Mouse (Mus musculus): ENCODE results near the gene Nectin2. TPM values are rescaled to one million over a fixed set of nuclear protein-coding genes. Genes with fewer than 3 reads are reported as not detected.
"Not testable (repeated sequence)": the region's sequence is repeated elsewhere in the genome, so short reads cannot be mapped to it uniquely, and the experiment has no call there.

The Nectin2 gene
- total RNA-seq, 2 experiments from 2014 or later: 5.0 to 5.1 TPM

DNA sequence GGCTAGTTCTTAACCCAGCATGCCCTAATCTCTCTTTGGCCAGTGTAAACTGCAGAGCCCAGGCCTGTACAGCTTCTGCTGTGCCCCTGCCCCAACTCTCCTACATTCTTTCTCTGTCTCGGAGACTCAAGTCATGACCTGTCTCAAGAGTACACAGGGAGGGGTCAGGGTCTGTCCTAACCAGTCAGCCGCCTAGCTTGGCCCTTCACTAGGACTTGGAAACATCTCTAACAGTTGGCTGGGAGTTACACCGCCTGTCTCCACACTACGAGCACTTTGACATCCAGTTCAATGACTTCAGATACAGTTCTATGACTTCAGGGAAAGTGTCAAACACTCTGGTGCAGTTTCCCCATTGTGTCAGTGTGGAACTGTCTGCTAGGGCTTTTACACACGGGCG, 58.8 kb downstream of the Nectin2 start:
- DNase-seq (ENCODE audit: low spot score in 2 of 2): no peak

DNA sequence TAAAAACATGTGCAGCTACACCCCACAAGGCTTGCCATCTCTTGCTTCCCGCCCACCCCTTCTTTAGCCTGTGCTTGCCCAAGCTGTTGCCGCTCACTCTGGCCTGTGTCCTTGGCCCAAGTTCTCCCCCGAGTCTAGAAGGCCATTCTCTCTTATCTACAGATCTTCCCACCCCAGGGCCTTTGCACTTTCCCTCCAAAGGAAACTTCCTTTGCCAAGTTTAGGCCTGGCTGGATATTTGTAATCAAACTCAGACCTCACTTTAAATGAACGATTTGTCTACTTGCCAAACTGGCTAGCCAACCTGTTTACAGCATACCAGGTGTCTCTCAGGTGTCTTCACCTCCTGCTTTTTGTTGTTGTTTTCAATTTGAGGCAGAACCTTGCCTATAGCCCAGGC, 59.4 kb downstream of the Nectin2 start:
- no peak for DNase-seq (ENCODE audit: low spot score in 2 of 2)

DNA sequence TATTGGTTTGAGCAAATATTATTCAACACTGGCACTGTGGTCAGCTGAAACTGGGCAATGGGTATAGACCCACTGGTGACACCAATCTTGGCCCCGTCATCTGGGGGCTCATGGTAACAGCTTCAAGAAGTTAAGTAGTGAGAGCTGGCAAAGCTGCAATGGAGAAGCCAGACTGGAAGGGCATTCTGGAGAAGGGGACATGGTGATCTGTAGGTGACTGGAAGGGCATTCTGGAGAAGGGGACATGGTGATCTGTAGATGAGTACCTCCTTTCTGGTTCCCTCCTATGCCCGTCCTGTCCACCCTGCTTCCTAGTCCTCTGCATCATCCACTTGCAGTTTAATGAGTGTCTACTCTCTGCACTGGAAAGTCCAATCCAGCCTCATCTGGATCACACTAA, 61.7 kb downstream of the Nectin2 start:
- DNase-seq (ENCODE audit: low spot score in 2 of 2): no peak

DNA sequence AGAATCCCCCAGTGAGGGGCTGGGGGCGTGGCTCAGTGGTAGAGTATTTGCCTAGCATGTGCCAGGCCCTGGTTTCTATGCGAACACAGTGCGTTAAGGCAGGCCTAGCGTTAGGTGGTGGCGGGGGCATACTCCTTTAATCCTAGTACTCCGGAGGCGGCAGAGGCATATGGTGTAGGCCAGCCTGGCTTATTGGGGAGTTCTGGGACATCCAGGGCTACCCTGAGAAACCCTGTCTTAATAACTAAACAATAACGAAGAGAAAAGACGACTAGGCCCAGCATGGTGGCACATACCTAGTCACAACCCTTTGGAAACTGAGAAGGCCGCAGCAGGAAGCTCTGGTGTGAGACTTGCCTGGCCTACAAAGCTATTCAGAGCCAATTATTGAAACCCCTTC, 62.2 kb downstream of the Nectin2 start:
- DNase-seq (ENCODE audit: low spot score in 2 of 2): no peak

DNA sequence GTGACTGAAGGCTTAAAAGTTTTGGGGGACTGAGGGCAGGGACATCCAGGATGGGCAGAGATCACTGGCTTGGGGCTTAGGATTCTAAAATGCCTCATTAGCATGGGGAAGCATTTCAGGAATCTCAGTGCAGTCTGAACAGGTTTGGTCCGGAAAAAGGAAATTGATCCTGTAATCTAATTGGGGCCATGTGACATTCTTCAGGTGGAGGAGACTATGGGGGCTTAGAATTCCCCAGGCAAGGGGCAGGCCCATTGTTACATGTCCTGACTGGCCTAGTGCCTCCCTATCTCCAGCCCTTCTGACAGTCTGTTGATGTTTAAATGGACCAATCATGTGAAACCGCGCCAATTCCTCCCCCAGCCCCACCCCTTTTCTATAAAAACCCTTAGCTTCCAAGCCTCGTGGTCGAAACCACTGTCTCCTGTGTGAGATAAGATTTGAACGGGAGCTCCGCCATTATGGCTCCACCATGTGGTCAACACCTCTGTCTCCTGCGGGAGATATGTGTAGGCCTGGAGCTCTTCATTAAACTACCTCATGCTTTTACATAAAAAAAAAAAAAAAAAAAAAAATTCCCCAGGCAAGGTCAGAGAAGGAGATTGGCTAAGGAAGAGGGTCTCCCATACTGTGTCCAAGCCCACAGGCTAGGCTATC, 63.2 kb downstream of the Nectin2 start:
- not testable (repeated sequence) for DNase-seq (ENCODE audit: low spot score in 2 of 2)

DNA sequence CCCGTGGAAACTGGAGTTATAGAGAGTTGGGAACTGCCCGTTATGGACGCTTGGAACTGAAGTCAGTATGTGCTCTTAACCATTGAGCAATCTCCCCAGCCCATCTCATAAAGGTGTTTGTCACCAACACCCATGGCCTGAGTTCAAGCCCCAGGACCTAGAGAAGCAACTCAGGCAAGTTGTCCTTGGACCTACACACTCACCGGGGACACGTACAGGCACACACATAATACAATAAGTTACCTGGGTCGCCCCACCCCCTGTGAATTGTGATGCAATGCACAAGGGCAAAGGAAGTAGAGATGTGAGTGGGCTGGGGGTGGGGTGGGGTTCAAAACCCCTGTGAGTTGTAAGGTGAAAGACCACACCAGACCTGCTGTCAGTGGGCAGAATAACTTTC, 63.8 kb downstream of the Nectin2 start:
- DNase-seq (ENCODE audit: low spot score in 2 of 2): no peak

DNA sequence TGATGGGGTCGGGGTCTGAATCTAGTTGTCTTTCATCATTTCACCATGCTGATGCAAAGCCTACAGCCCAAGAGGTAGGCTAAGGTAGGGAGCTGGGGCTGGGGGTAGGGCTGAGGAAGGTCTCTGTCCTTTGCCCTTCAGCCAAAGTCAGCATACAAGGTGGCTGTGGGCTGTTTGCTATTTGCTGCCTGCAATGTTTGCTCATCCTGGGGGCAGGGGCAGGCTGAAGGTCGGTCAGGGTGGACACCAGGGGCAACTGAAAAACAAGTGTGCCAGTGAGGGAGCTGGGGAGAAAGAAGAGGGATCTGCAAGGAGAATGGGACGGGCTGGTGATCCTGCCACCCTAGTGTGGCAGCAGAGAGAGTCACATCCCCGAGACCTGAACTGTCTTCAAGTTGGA, 64.9 kb downstream of the Nectin2 start:
- DNase-seq (ENCODE audit: low spot score in 2 of 2): no peak

DNA sequence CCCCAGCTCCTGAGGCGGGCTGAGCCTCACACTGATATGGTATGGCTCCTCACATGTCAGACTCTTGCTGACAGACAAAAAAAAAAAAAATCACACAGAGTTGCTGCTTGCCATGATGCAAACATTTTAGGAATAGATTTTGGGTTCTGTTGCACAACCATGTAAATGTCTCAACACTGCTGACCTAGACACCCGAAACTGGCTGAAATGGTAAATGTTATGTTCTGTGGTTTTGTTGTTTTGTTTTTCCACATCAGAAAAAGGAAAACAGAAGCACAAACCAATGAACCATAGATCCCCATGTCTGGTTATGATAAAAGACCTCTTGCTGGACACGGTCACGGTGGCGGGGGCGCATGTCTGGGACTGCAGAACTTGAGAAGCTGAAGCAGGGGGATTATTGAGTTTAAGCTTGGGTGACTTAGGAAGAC, 66.5 kb downstream of the Nectin2 start:
- DNase-seq (ENCODE audit: low spot score in 2 of 2): no peak

DNA sequence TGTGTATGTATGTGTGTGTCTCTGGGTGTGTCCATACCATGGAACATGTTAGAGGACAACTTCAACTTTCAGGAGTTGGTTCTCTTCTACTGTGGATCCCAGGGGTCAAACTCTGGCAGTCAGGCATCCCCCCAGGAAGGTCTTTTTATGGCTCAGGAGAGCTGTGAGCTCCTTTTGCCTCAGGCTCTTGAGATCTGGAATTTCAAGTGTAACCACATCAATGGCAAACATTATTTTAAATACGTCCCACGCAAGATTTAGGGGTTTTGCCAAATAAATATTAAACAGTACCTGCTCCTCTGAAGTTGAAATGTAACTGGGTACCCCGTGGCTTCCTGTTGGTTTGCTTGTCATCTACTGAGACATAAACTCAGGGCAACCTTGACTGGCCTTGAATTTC, 67.3 kb downstream of the Nectin2 start:
- no peak for DNase-seq (ENCODE audit: low spot score in 2 of 2)

DNA sequence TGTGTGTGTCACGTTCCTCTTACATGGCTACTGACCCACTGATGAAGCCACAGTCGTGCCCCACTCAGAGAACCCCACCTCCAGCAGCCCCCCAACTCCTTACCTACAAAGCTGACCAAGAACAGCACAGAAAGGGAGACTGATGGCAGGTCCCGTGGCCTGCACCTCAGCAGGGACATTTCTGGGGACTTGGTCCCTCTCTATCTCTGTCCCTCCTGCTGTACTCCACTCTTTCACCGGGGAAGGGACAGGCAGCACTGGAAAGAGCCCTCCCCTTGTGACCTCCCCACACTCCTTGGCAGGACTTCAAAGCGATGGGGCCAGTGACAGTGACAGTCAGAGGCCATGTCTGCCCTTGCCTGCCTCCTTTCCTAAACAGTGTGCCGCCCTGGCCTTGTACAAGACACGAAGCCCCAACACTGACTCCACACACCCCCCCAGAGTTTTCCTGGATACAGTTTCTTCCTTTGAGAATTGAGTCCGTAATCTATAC, 69.0 kb downstream of the Nectin2 start, which contains the start of the genes Gm44805 and Apoc4:
Gene Gm44805, minus strand, starts transcription at position 222 of the 493 bp plus-strand sequence.
Gene Apoc4, minus strand, starts transcription at position 278 of the 493 bp plus-strand sequence.
- DNase-seq (ENCODE audit: low spot score in 2 of 2): no peak

DNA sequence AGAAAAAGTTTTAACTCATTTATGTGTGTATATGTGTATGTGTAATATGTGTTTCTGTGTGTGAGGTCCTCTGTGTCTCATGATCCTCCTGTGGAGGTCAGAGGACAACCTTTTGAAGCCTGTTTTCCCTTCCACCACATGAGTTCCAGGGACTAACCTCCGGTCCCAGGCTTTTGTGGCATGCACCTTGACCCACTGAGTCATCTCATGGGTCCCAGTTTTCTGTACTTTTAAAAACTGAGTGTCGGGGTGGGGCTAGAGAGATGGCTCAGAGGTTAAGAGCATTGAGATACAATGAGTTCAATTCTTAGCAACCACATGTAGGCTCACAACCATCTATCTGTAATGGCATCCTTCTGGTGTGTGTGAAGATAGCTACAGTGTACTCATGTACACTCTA, 69.6 kb downstream of the Nectin2 start:
- no peak for DNase-seq (ENCODE audit: low spot score in 2 of 2)

DNA sequence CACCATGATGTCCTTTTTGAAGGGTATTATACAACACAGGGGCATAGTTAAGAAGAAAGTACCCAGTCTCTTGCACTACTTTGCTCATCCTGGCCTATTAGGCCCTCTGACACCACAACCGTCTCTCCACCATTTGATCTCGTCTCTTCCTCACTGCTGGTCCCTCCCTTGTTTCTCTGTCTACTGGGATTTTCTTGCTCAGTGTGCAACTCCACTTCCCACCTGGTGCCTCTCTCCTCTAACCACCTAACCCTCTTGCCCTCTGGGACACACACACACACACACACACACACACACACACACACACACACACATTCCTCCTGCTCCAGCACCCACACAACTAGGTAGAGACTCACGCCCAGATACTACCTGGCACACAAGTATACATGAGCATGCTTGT, 71.4 kb downstream of the Nectin2 start:
- DNase-seq (ENCODE audit: low spot score in 2 of 2): no peak

DNA sequence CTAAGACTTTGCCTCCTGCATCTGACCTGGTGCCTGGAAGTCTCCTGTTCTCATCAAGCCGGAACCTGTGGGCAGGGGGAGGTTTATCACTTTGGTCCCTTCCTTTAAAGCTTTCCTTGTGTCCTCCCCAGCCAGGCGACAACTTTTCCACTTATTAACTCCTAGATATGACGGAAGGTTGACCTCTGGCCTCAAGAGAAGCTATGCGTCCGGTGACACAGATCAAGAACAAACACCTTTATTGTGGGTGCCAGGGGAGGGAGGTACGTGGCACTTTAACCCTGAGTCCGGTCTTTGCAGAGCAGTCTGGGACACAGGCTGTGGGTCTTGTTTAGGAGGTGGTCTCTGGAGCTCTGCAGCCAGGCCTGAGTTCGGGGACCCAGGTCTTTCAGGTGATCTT, 72.4 kb downstream of the Nectin2 start, which contains the start of gene Apoc2:
Gene Apoc2, minus strand, starts transcription at position 70 of the 400 bp plus-strand sequence.
- no peak for DNase-seq (ENCODE audit: low spot score in 2 of 2)

DNA sequence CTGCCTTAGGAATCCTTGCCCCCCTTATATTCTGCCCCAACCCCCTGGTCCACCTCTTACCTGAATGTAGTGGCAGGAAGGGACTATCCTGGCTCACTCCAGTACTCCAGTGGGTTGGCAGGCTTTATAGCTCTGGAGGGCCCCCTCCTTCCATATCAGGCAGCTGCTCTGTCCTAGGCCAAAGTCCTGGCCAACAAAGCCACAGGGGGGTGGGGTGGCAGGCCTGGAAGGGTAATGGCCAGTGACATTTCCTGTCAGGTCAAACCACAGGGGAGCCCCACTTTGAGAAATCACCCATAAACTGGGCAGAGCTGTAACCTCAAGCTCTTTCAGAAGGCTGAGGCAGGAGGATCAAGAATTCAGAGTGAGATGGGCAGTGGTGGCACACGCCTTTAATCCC, 73.6 kb downstream of the Nectin2 start:
- DNase-seq (ENCODE audit: low spot score in 2 of 2): no peak

DNA sequence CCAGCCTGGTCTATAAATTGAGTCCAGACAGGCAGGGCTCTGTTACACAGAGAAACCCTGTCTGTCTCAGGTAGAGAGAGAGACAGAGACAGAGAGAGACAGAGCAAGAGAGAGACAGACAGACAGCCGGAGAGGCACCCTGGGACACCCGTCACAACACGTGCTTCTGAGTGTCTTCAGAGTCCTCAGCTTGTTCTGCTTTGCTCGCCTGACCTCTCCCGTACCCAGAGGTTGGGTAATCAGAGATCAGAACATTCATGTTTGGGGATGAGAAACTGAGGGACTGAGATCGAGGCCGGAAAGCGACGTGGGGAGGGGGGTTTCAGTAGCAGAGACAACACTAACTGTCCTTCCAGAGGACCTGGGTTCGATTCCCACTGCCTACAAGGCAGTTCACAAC, 74.5 kb downstream of the Nectin2 start:
- no peak for DNase-seq (ENCODE audit: low spot score in 2 of 2)

DNA sequence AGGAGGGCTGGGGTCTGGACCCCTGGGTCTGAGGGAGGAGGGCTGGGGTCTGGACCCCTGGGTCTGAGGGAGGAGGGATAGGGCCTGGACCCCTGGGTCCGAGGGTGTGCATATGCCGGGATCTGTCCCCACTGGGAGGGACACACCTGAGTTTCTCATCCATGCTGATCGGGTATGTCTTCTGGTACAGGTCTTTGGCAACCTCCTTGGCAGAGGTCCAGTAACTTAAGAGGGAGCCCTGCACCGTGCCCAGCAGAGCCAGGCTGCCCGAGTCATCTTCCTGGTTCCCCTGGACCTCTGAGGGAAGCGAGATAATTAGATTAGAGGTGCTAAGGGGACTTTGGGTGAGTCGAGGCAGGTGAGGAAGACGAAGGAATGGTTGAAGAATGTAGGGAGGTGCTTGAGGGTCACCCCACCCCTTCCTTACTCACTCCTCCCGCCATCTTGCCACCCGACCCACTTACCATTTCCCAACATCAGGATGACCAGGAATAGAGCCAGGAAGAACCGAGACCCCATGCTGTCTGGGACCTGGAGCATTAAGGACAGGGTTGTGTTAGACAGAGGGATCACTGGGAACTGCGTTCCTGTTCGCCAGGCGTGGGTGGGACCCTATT, 77.1 kb downstream of the Nectin2 start:
- no peak for DNase-seq (ENCODE audit: low spot score in 2 of 2)

DNA sequence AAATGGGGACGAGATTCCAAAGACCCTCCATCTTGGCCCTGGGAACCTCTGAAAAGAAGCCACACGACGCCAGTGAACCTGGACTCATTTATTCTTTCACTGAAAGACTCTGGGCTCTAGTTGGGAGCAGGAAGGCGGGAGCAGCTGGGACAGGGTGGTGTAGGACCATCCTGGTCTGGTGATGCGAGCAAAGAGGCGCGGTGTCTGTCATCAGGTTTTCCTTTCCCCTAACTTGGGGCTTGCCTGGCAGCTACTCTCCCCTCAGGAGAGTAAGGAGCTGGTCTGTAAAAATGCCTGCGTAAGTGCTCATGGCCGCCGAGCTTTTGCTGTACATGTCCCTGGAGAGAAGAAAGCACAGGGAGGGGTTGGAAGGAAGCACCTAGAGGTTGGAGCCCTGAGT, 78.8 kb downstream of the Nectin2 start:
- DNase-seq (ENCODE audit: low spot score in 2 of 2): no peak

DNA sequence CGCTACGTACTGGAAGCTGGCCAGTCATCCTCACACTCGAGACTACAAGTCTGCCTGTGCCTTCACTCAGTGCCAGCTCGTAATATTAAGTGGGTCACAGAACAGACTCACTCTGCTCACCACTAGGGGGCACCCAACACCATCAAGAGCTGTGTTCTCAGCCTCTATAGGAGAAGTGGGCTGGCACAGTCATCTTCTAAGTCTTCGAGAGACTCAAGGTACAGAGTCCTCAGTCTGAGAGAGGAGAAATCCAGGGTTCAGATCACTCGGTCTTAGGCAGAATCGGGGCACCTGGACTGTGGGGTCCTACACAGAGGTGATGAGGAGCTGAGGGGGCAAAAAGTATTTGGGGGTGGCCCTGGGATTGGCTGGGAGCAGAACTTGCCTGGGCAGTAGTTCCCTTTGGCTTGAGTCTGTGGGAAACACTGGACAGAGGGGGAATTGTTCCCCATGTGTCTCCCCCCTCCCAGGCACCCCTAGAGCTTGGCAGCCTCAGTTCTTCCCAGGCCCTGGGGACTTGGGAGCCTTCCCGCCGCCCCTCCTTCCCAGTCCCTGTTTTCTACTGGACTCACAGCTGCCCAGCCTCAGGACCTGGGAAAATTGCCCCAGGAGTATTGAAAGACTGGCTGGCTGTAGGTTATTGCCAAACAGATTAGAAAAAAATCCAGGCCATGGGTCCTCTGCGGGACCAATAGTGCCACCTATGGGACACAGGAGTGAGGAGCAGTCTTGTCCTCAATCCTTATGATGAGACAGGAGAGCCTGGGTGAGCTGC, 81.1 kb downstream of the Nectin2 start:
- DNase-seq (ENCODE audit: low spot score in 2 of 2): peak; percentile 85 to 98

DNA sequence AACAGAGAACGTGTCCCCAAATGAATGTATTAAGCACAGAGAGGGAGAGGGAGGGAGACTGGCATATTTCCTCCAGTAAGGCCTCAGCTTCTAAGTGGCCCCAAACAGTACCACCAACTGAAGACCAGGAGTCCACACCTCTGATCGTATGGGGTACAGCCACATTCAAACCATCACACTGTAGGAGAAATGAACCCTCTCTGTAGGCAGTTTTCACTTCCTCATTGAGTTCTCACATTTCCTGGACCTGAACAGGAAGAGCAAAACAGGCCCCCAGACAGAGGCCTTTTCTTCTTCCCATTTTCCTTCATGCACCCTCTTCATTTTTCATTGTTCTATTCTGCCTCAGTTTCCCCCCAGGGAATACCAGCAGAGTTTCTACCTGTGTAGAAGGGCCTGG, 82.8 kb downstream of the Nectin2 start:
- DNase-seq (ENCODE audit: low spot score in 2 of 2): no peak

DNA sequence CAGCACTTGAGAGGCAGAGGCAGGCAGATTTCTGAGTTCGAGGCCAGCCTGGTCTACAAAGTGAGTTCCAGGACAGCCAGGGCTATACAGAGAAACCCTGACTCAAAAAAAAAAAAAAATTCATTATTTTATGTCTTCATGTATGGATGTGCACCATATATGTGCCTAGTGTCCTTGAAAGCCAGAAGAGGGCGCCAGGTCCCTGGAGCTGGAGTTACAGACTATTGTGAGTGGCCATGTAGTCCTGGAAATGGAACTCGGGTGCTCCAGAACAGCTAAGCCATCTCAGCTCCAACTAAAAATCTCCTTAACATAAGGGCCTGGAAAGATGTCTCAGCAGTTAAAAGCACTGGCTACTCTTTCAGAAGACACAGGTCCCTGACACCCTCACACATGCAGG, 83.5 kb downstream of the Nectin2 start:
- DNase-seq (ENCODE audit: low spot score in 2 of 2): no peak

Data from layer of hippocampus, adult 18-20 months (tissue).